Mouse (Mus musculus) embryonic fibroblast, embryonic 13.5 days (primary cell): ENCODE results near the gene Topaz1. TPM values are rescaled to one million over a fixed set of nuclear protein-coding genes. Genes with fewer than 3 reads are reported as not detected.

Experiments used
- H3K27ac ChIP-seq: 2 replicates; pipeline ENCODE4 v1.5.1; 2012; ENCODE audit warnings: low read length, control low read depth, inconsistent platforms; ENCODE audit not compliant: insufficient read depth
- H3K4me1 ChIP-seq: 2 replicates; pipeline ENCODE4 v1.6.1; 2011; ENCODE audit warnings: low read length; ENCODE audit not compliant: control insufficient read depth, insufficient read depth
- H3K4me3 ChIP-seq: 2 replicates; pipeline ENCODE4 v1.5.1; 2011; ENCODE audit warnings: mild to moderate bottlenecking, control low read depth, low read length; ENCODE audit not compliant: insufficient read depth
- CTCF ChIP-seq: IDR thresholded peaks from 2 replicates; pipeline ENCODE4 v1.5.1; 2011; ENCODE audit warnings: mild to moderate bottlenecking, control low read depth, low read length, moderate library complexity, borderline replicate concordance; ENCODE audit not compliant: insufficient read depth
- POLR2A ChIP-seq: IDR thresholded peaks from 2 replicates; pipeline ENCODE4 v1.6.1; 2011; ENCODE audit warnings: low read depth, mild to moderate bottlenecking, control low read depth, low read length, moderate library complexity
- polyA plus RNA-seq: library from polyadenylated mRNA; stranded (reverse); fragments of >200 nt; gene quantifications from 2 replicates; pipeline ENCODE4 v1.2.4, GENCODE M21; 2011; ENCODE audit warnings: low read depth; ENCODE audit not compliant: missing spikeins, insufficient read length

Topaz1 gene
- polyA plus RNA-seq: not detected in 2 replicates

GRCm38 (mm10) chr9:122747060-122747459, at the start of gene Topaz1:
Topaz1 (plus strand) TSS chr9:122747346.
- Histone ChIP-seq H3K27ac (no peak within 1 kb of the TSS), H3K4me3 (no peak within 1 kb of the TSS), H3K4me1 (no peaks in the 10 kb centered on the region)
- TF ChIP-seq POLR2A: no peak
- no peak for TF ChIP-seq CTCF

- Histone ChIP-seq H3K27ac (no peak overlapping the region), H3K4me1 (no peaks in the 10 kb centered on the region), H3K4me3 (no peak overlapping the region)
- TF ChIP-seq CTCF (no peak), POLR2A (no peak)
These were observed 45.3 kb upstream of the Topaz1 start for GRCm38 (mm10) chr9:122701817-122702216.

- no peak for TF ChIP-seq CTCF
- TF ChIP-seq POLR2A: no peak
- H3K4me3 ChIP-seq: no peak overlapping the region
- peaks cover 10% of the 10 kb centered on the region for H3K4me1 ChIP-seq
- peak overlapping the region; percentile 81 for H3K27ac ChIP-seq
These were observed 33.3 kb upstream of the Topaz1 start for GRCm38 (mm10) chr9:122713836-122714235.

- TF ChIP-seq POLR2A (no peak), CTCF (no peak)
- Histone ChIP-seq H3K4me1 (peaks cover 10% of the 10 kb centered on the region), H3K27ac (no peak overlapping the region; the same call in 1 of the 2 replicates), H3K4me3 (no peak overlapping the region)
These were observed 32.1 kb upstream of the Topaz1 start for GRCm38 (mm10) chr9:122715046-122715445.

- H3K4me3 ChIP-seq: no peak overlapping the region
- no peak overlapping the region for H3K27ac ChIP-seq
- peaks cover 10% of the 10 kb centered on the region for H3K4me1 ChIP-seq
- no peak for TF ChIP-seq POLR2A
- no peak for TF ChIP-seq CTCF
These were observed 30.8 kb upstream of the Topaz1 start for GRCm38 (mm10) chr9:122716131-122716921.

GRCm38 (mm10) chr9:122722296-122722695, 24.9 kb upstream of the Topaz1 start:
- no peak overlapping the region for H3K27ac ChIP-seq
- no peak for TF ChIP-seq POLR2A
- no peak for TF ChIP-seq CTCF
- no peak overlapping the region for H3K4me3 ChIP-seq
- H3K4me1 ChIP-seq: no peaks in the 10 kb centered on the region; the same call in 1 of the 2 replicates

GRCm38 (mm10) chr9:122725046-122725765, 21.9 kb upstream of the Topaz1 start:
- Histone ChIP-seq H3K27ac (no peak overlapping the region), H3K4me1 (no peaks in the 10 kb centered on the region; the same call in 1 of the 2 replicates), H3K4me3 (no peak overlapping the region)
- TF ChIP-seq POLR2A (no peak), CTCF (no peak)

- TF ChIP-seq CTCF (no peak), POLR2A (no peak)
These were observed 17.6 kb upstream of the Topaz1 start for GRCm38 (mm10) chr9:122729500-122729899.

GRCm38 (mm10) chr9:122732126-122732810, 14.9 kb upstream of the Topaz1 start:
- TF ChIP-seq CTCF (no peak), POLR2A (no peak)
- Histone ChIP-seq H3K27ac (no peak overlapping the region), H3K4me1 (no peaks in the 10 kb centered on the region), H3K4me3 (no peak overlapping the region)

More at GRCm38 (mm10) chr9:122729500-122729899, 17.6 kb upstream of the Topaz1 start:
- Histone ChIP-seq H3K4me1 (no peaks in the 10 kb centered on the region), H3K4me3 (no peak overlapping the region), H3K27ac (no peak overlapping the region)

- H3K27ac ChIP-seq: no peak overlapping the region
- no peaks in the 10 kb centered on the region for H3K4me1 ChIP-seq
- TF ChIP-seq POLR2A (no peak), CTCF (no peak)
- H3K4me3 ChIP-seq: no peak overlapping the region
These were observed 13.9 kb upstream of the Topaz1 start for GRCm38 (mm10) chr9:122733222-122733621.
